ENCODE assay signal across 28 mouse cellular contexts in genomic region chr4:107539021-107539420, GRCm38 (mm10).
DNase-seq lines count a peak whose midpoint lies in the region; ATAC-seq lines count a peak whose summit lies in the region.
"Had no signal": no experiment of that assay in that cellular context is flagged by ENCODE, and none has a peak within 500 bp of the region (broad histone marks: within the 10 kb centered on the region; RNA-seq: fewer than 3 reads in every experiment).

No protein-coding gene starts in this region.

- no peak overlapping the region for H3K4me3 ChIP-seq in heart, embryonic 11.5 days (ENCODE audit: low read depth, low read length)
- H3K4me3 ChIP-seq: erythroblast, embryonic 14.5 days; heart, embryonic 12.5 days; heart, embryonic 15.5 days; hindbrain, embryonic 12.5 days had no signal

- H3K9ac ChIP-seq in heart, embryonic 11.5 days (ENCODE audit: low read depth, low read length): no peak overlapping the region
- H3K9ac ChIP-seq: forebrain, postnatal 0 days; heart, embryonic 12.5 days; heart, embryonic 15.5 days; hindbrain, embryonic 12.5 days had no signal

- H3K27me3 ChIP-seq in heart, embryonic 11.5 days (ENCODE audit: control insufficient read depth, insufficient read depth, low read length): no peaks in the 10 kb centered on the region
- H3K27me3 ChIP-seq: heart, embryonic 12.5 days; hindbrain, embryonic 12.5 days had no signal

- DNase-seq in adrenal gland, postnatal 14 days: peak; percentile 0
- DNase-seq in adrenal gland, adult 8-10 months: no peak
- DNase-seq in heart, adult 11 months: peak; percentile 77
- peak; percentile 32 for DNase-seq in testis, postnatal 10 days (ENCODE audit: low spot score)
- no peak for DNase-seq in testis, postnatal 14 days (ENCODE audit: low spot score)
- DNase-seq in layer of hippocampus, adult 18-20 months (ENCODE audit: low spot score in 2 of 2): no peak
- DNase-seq in cerebellum, postnatal 4 days (ENCODE audit: low spot score in 2 of 2): no peak
- DNase-seq: adrenal gland, postnatal 10 days; cerebellum, adult 11 months; cerebellum, adult 2 months; cerebellum, adult 9-11 months; cerebellum, postnatal 25 days; embryo, embryonic 11 days; forebrain, postnatal 0 days; gastrocnemius, postnatal 10 days; heart, postnatal 10 days; heart, postnatal 36 days; kidney, adult 18-20 months had no signal

- H3K27ac ChIP-seq in heart, embryonic 11.5 days (ENCODE audit: low read depth, low read length): no peak overlapping the region
- H3K27ac ChIP-seq: heart, embryonic 15.5 days; hindbrain, embryonic 12.5 days; hindbrain, postnatal 0 days had no signal

- H3K4me2 ChIP-seq in heart, embryonic 11.5 days: no peak overlapping the region
- H3K4me2 ChIP-seq: heart, embryonic 12.5 days; heart, embryonic 15.5 days had no signal

- 74% methylated on average over 3 of the region's 3 CpGs for WGBS in heart, embryonic 11.5 days (ENCODE audit: insufficient replicate concordance)

- H3K4me1 ChIP-seq in heart, embryonic 11.5 days (ENCODE audit: control insufficient read depth, insufficient read depth, low read length): peaks cover 6% of the 10 kb centered on the region

- no peak for ATAC-seq in heart, embryonic 11.5 days (replicated peaks; ENCODE audit: insufficient number of reproducible peaks, low FRiP score, low TSS enrichment)
- ATAC-seq: activated CD4-positive, CD25-positive, alpha-beta regulatory T cell, adult 4 months; forebrain, embryonic 14.5 days; forebrain, postnatal 0 days; inflammation-experienced regulatory T-cells, adult 6 months; intestine, embryonic 16.5 days had no signal

- H3K36me3 ChIP-seq in heart, embryonic 11.5 days (ENCODE audit: control insufficient read depth, insufficient read depth, low read length): no peaks in the 10 kb centered on the region
- H3K36me3 ChIP-seq: heart, embryonic 12.5 days; heart, embryonic 15.5 days; hindbrain, embryonic 12.5 days had no signal

- H3K9me3 ChIP-seq in heart, embryonic 11.5 days (replicated peaks; ENCODE audit: control insufficient read depth, low read length): no peaks in the 10 kb centered on the region
- H3K9me3 ChIP-seq: heart, embryonic 12.5 days; heart, embryonic 15.5 days; hindbrain, embryonic 12.5 days had no signal

Comparison
In these comparisons a context has a peak if more than half of its experiments do, and no peak if none do; other contexts are left out.
1. DNase-seq: peak in adrenal gland, postnatal 14 days (single experiment), heart, adult 11 months (single experiment) and testis, postnatal 10 days (single experiment); none in adrenal gland, adult 8-10 months (single experiment), testis, postnatal 14 days (single experiment), layer of hippocampus, adult 18-20 months (0 of 2) and cerebellum, postnatal 4 days (0 of 2).